Mouse (Mus musculus): ENCODE measurements around the gene Majin.

Gene Majin

GRCm38 (mm10) chr19:6264945-6265344 is 80.8 kb downstream of the Majin start:
- DNase-seq = no peak

GRCm38 (mm10) chr19:6265727-6266182 is 81.6 kb downstream of the Majin start:
- no peak for DNase-seq

GRCm38 (mm10) chr19:6267306-6268169 is 83.3 kb downstream of the Majin start:
- DNase-seq = peak; percentile 47

GRCm38 (mm10) chr19:6268170-6268528 is 84.0 kb downstream of the Majin start:
- DNase-seq = peak; percentile 93

GRCm38 (mm10) chr19:6268670-6269132 is 84.5 kb downstream of the Majin start:
- DNase-seq = no peak

GRCm38 (mm10) chr19:6269798-6270475 is 85.7 kb downstream of the Majin start:
- DNase-seq = no peak

GRCm38 (mm10) chr19:6270661-6271060 is 86.5 kb downstream of the Majin start:
- no peak for DNase-seq

GRCm38 (mm10) chr19:6271206-6271605 is 87.0 kb downstream of the Majin start:
- DNase-seq = peak; percentile 51

GRCm38 (mm10) chr19:6272053-6272452 is 87.9 kb downstream of the Majin start:
- peak; percentile 58 for DNase-seq

GRCm38 (mm10) chr19:6272738-6273137 is 88.5 kb downstream of the Majin start:
- DNase-seq = no peak

GRCm38 (mm10) chr19:6273592-6273991 is 89.4 kb downstream of the Majin start:
- no peak for DNase-seq
